Mouse (Mus musculus): ENCODE results near the gene Mtmr11.

- TF ChIP-seq CTCF (IDR thresholded peaks at IDR 0.05; ENCODE audit: control insufficient read depth, insufficient read depth, insufficient replicate concordance, low read depth, low read length) = no peak
- TF ChIP-seq POLR2A (IDR thresholded peaks at IDR 0.05; ENCODE audit: control insufficient read depth, low read depth, low read length) = peak; percentile 59; the same call in 1 of the 2 replicates
Observed at GRCm38 (mm10) chr3:96219661-96220130, 57.9 kb downstream of the Mtmr11 start, which contains the start of the genes Bola1 and Hist2h2ab.

Measured in testis, adult 2 months (tissue).